ENCODE assay signal across 21 mouse cellular contexts in genomic region chrX:104488870-104489467, GRCm38 (mm10). TPM values are rescaled to one million over a fixed set of nuclear protein-coding genes. Genes with fewer than 3 reads are reported as not detected.
DNase-seq lines count a peak whose midpoint lies in the region; ATAC-seq and TF ChIP-seq lines count a peak whose summit lies in the region.
"Had no signal": no experiment of that assay in that cellular context is flagged by ENCODE, and none has a peak within 500 bp of the region (broad histone marks: within the 10 kb centered on the region; RNA-seq: fewer than 3 reads in every experiment).

No protein-coding gene starts in this region.

- no peaks in the 10 kb centered on the region; the same call in 1 of the 2 replicates for H3K4me1 ChIP-seq in midbrain, postnatal 0 days (ENCODE audit: insufficient read depth, low read length)
- no peaks in the 10 kb centered on the region for H3K4me1 ChIP-seq in midbrain, embryonic 14.5 days (ENCODE audit: control insufficient read depth, insufficient read depth, low read length)
- H3K4me1 ChIP-seq: forebrain, embryonic 10.5 days; forebrain, embryonic 13.5 days; hindbrain, embryonic 12.5 days; hindbrain, embryonic 15.5 days had no signal

- H3K9ac ChIP-seq in midbrain, postnatal 0 days (replicated peaks; ENCODE audit: low read length, poor library complexity, severe bottlenecking): no peak overlapping the region
- no peak overlapping the region for H3K9ac ChIP-seq in midbrain, embryonic 14.5 days (replicated peaks; ENCODE audit: low read length)
- H3K9ac ChIP-seq: forebrain, embryonic 13.5 days; hindbrain, embryonic 12.5 days; hindbrain, embryonic 15.5 days had no signal

- H3K27me3 ChIP-seq in midbrain, postnatal 0 days (ENCODE audit: insufficient read depth, low read length): no peaks in the 10 kb centered on the region; the same call in 1 of the 2 replicates
- no peaks in the 10 kb centered on the region; the same call in 1 of the 2 replicates for H3K27me3 ChIP-seq in midbrain, embryonic 14.5 days (ENCODE audit: control insufficient read depth, insufficient read depth, low read length)
- H3K27me3 ChIP-seq: forebrain, embryonic 13.5 days had no signal

- no peak for TF ChIP-seq CTCF in midbrain, postnatal 0 days (IDR thresholded peaks at IDR 0.05)

- H3K4me3 ChIP-seq in midbrain, postnatal 0 days (ENCODE audit: low read depth, low read length): no peak overlapping the region
- H3K4me3 ChIP-seq in midbrain, embryonic 14.5 days (replicated peaks; ENCODE audit: low read depth, low read length): no peak overlapping the region
- H3K4me3 ChIP-seq: forebrain, embryonic 10.5 days; forebrain, embryonic 13.5 days; hindbrain, embryonic 12.5 days; hindbrain, embryonic 15.5 days had no signal

- no peaks in the 10 kb centered on the region for H3K36me3 ChIP-seq in midbrain, postnatal 0 days (ENCODE audit: insufficient read depth, low read length)
- no peaks in the 10 kb centered on the region for H3K36me3 ChIP-seq in midbrain, embryonic 14.5 days (ENCODE audit: control insufficient read depth, insufficient read depth, low read length)
- H3K36me3 ChIP-seq: forebrain, embryonic 10.5 days; hindbrain, embryonic 12.5 days; hindbrain, embryonic 15.5 days had no signal

- 0 out of 2 replicates have a peak, but pooled peaks have one; percentile 26 for ATAC-seq in granulocyte monocyte progenitor cell, adult 5-6 weeks (replicated peaks; ENCODE audit: poor library complexity, severe bottlenecking)
- ATAC-seq in neutrophil, adult 5-6 weeks (ENCODE audit: extremely low read depth, insufficient number of reproducible peaks, low FRiP score, poor library complexity, severe bottlenecking): peak; percentile 60; the same call in 1 of the 2 replicates
- no peak for ATAC-seq in midbrain, postnatal 0 days (ENCODE audit: low FRiP score)
- ATAC-seq in midbrain, embryonic 14.5 days (ENCODE audit: low FRiP score, low TSS enrichment): no peak
- ATAC-seq: forebrain, embryonic 13.5 days; forebrain, embryonic 16.5 days had no signal

- H3K4me2 ChIP-seq in midbrain, postnatal 0 days (ENCODE audit: low read depth, low read length, poor library complexity, severe bottlenecking): no peak overlapping the region
- H3K4me2 ChIP-seq in midbrain, embryonic 14.5 days (ENCODE audit: low read length): no peak overlapping the region
- H3K4me2 ChIP-seq: forebrain, embryonic 13.5 days; heart, embryonic 11.5 days; hindbrain, embryonic 12.5 days; hindbrain, embryonic 15.5 days had no signal

- H3K9me3 ChIP-seq in midbrain, postnatal 0 days (ENCODE audit: low read length): no peaks in the 10 kb centered on the region
- no peaks in the 10 kb centered on the region for H3K9me3 ChIP-seq in midbrain, embryonic 14.5 days (ENCODE audit: control insufficient read depth, low read length)
- H3K9me3 ChIP-seq: forebrain, embryonic 10.5 days; forebrain, embryonic 13.5 days; hindbrain, embryonic 12.5 days; hindbrain, embryonic 15.5 days had no signal

- 85% methylated on average over 4 of the region's 4 CpGs for WGBS in midbrain, postnatal 0 days
- WGBS in midbrain, embryonic 14.5 days: 87% methylated on average over 4 of the region's 4 CpGs

- peak; percentile 3 to 22 for DNase-seq in spleen, postnatal 36 days (ENCODE audit: low spot score in 2 of 2)
- DNase-seq in spleen, adult 18-20 months: no peak
- DNase-seq in natural killer cell, adult 2 months (ENCODE audit: low spot score in 2 of 2): no peak
- DNase-seq in midbrain, postnatal 0 days (ENCODE audit: low spot score): no peak
- no peak for DNase-seq in midbrain, embryonic 14.5 days
- DNase-seq: adrenal gland, postnatal 14 days; cerebellum, adult 11-12 months; cerebellum, adult 8-10 months; cerebellum, postnatal 10 days; cerebellum, postnatal 36 days; gastrocnemius, postnatal 10 days; gastrocnemius, postnatal 36 days; heart, adult 11 months had no signal

- H3K27ac ChIP-seq in midbrain, postnatal 0 days (ENCODE audit: low read depth, low read length): no peak overlapping the region
- no peak overlapping the region for H3K27ac ChIP-seq in midbrain, embryonic 14.5 days (replicated peaks; ENCODE audit: low read depth, low read length)
- H3K27ac ChIP-seq: forebrain, embryonic 10.5 days; forebrain, embryonic 13.5 days; hindbrain, embryonic 12.5 days; hindbrain, embryonic 15.5 days had no signal

RNA-seq across cellular contexts. Expression of gene Uprt, which starts 6.4 kb away (rescaled TPM):
- 18.8 and 22.5 TPM in 2 replicates for total RNA-seq in granulocyte monocyte progenitor cell, adult 5-6 weeks (2014; fragmentation: Nextera tagmentation)
- 6.3 and 6.9 TPM in 2 replicates for total RNA-seq in granulocyte monocyte progenitor cell, adult 5-6 weeks (2017)
- total RNA-seq in neutrophil, adult 5-6 weeks (2017): 11.2 and 12.0 TPM in 2 replicates
- total RNA-seq in midbrain, postnatal 0 days (2014; rRNA removed): 11.3 and 13.6 TPM in 2 replicates
- polyA plus RNA-seq in midbrain, postnatal 0 days (2015; fragmentation: Nextera tagmentation; extraction: Ambion mirVana): 0.76 and 1.4 TPM in 2 replicates
- polyA plus RNA-seq in midbrain, embryonic 14.5 days (2014; fragmentation: Nextera tagmentation; extraction: Ambion mirVana): 2.6 and 2.8 TPM in 2 replicates

Comparison
In these comparisons a context has a peak if more than half of its experiments do, and no peak if none do; other contexts are left out.
1. DNase-seq: peak in spleen, postnatal 36 days (2 of 2); none in spleen, adult 18-20 months (0 of 2), natural killer cell, adult 2 months (0 of 2), midbrain, postnatal 0 days (single experiment) and midbrain, embryonic 14.5 days (single experiment).
2. ATAC-seq: peak in granulocyte monocyte progenitor cell, adult 5-6 weeks (single experiment) and neutrophil, adult 5-6 weeks (single experiment); none in midbrain, postnatal 0 days (single experiment) and midbrain, embryonic 14.5 days (single experiment).